Mouse (Mus musculus): ENCODE results near the gene Sema4c. TPM values are rescaled to one million over a fixed set of nuclear protein-coding genes. Genes with fewer than 3 reads are reported as not detected.

Sema4c gene
- polyA plus RNA-seq, 1 experiment: 30.7 TPM

DNA sequence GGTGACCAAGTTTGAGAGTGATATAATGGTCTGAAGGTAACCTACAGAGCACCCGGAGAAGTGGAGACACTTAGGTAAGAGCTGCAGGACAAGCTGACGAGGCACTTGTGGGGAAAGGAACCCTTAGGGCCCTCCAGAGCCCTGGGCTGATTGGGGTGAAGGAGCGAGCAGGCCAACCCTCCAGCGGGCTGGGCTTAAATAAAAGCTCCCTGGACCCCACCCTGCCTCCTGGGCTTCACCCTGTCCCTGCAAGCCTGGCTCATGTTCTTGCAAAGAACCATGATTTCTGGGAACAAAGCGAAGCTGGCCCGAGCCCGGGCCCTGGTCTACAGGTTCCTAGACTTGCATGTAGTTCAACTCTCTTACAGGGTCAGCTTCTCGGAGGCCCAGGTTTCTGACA, 15.4 kb upstream of the Sema4c start:
- no peaks in the 10 kb centered on the region for H3K79me2 ChIP-seq (ENCODE audit: control insufficient read depth, insufficient read depth)
- H3K4me2 ChIP-seq (ENCODE audit: low read depth): no peak overlapping the region
- TF ChIP-seq MAX (IDR thresholded peaks at IDR 0.05; ENCODE audit: low read depth) (no peak), E2F4 (IDR thresholded peaks at IDR 0.05; ENCODE audit: insufficient read depth) (no peak), POLR2AphosphoS2 (IDR thresholded peaks at IDR 0.05; ENCODE audit: insufficient read length, low read depth) (no peak), MYOG (IDR thresholded peaks at IDR 0.05; ENCODE audit: control insufficient read depth in 1 of 3, insufficient read depth in 1 of 3, insufficient read length in 2 of 3, low read depth in 2 of 3) (no peak), CEBPB (IDR thresholded peaks at IDR 0.05; ENCODE audit: insufficient read depth, poor library complexity, severe bottlenecking) (no peak), USF1 (IDR thresholded peaks at IDR 0.05; ENCODE audit: low read depth) (no peak), MYOD1 (IDR thresholded peaks at IDR 0.05; ENCODE audit: control insufficient read depth in 1 of 3, insufficient read length in 2 of 3, low read depth in 2 of 3) (no peak), TCF12 (IDR thresholded peaks at IDR 0.05; ENCODE audit: insufficient read depth, poor library complexity, severe bottlenecking) (no peak), POLR2A (IDR thresholded peaks at IDR 0.05; ENCODE audit: insufficient read length, low read depth) (no peak), SRF (IDR thresholded peaks at IDR 0.05; ENCODE audit: control insufficient read depth, insufficient read length, low read depth) (no peak)
- no peak overlapping the region for H3ac ChIP-seq (ENCODE audit: control insufficient read depth, insufficient read length)
- no peaks in the 10 kb centered on the region for H3K36me3 ChIP-seq (ENCODE audit: control insufficient read depth, insufficient read depth)
- no peak overlapping the region for H3K4me3 ChIP-seq
- no peaks in the 10 kb centered on the region for H3K27me3 ChIP-seq (ENCODE audit: control insufficient read depth, insufficient read depth, insufficient read length)

- Histone ChIP-seq H3ac (ENCODE audit: control insufficient read depth, insufficient read length) (no peak overlapping the region), H3K4me3 (no peak overlapping the region), H3K36me3 (ENCODE audit: control insufficient read depth, insufficient read depth) (no peaks in the 10 kb centered on the region), H3K27me3 (ENCODE audit: control insufficient read depth, insufficient read depth, insufficient read length) (no peaks in the 10 kb centered on the region), H3K79me2 (ENCODE audit: control insufficient read depth, insufficient read depth) (no peaks in the 10 kb centered on the region), H3K4me2 (ENCODE audit: low read depth) (no peak overlapping the region)
- TF ChIP-seq POLR2AphosphoS2 (IDR thresholded peaks at IDR 0.05; ENCODE audit: insufficient read length, low read depth) (no peak), CEBPB (IDR thresholded peaks at IDR 0.05; ENCODE audit: insufficient read depth, poor library complexity, severe bottlenecking) (no peak), TCF12 (IDR thresholded peaks at IDR 0.05; ENCODE audit: insufficient read depth, poor library complexity, severe bottlenecking) (no peak), USF1 (IDR thresholded peaks at IDR 0.05; ENCODE audit: low read depth) (no peak), SRF (IDR thresholded peaks at IDR 0.05; ENCODE audit: control insufficient read depth, insufficient read length, low read depth) (no peak), POLR2A (IDR thresholded peaks at IDR 0.05; ENCODE audit: insufficient read length, low read depth) (no peak), REST (IDR thresholded peaks at IDR 0.05; ENCODE audit: insufficient read depth, insufficient read length) (no peak)
These were observed 14.6 kb upstream of the Sema4c start for GRCm38 (mm10) chr1:36572709-36573108.

GRCm38 (mm10) chr1:36572140-36572700, 14.1 kb upstream of the Sema4c start:
- TF ChIP-seq MYOG (IDR thresholded peaks at IDR 0.05; ENCODE audit: control insufficient read depth in 1 of 3, insufficient read depth in 1 of 3, insufficient read length in 2 of 3, low read depth in 2 of 3) (peak in 1 of 3 experiments; percentile 72), MYOD1 (IDR thresholded peaks at IDR 0.05; ENCODE audit: control insufficient read depth in 1 of 3, insufficient read length in 2 of 3, low read depth in 2 of 3) (peak in 2 of 3 experiments; percentile 54 to 73), USF1 (IDR thresholded peaks at IDR 0.05; ENCODE audit: low read depth) (peak; percentile 59), MAX (IDR thresholded peaks at IDR 0.05; ENCODE audit: low read depth) (no peak)
- Histone ChIP-seq H3ac (ENCODE audit: control insufficient read depth, insufficient read length) (no peak overlapping the region), H3K79me2 (ENCODE audit: control insufficient read depth, insufficient read depth) (no peaks in the 10 kb centered on the region), H3K27me3 (ENCODE audit: control insufficient read depth, insufficient read depth, insufficient read length) (no peaks in the 10 kb centered on the region), H3K4me2 (ENCODE audit: low read depth) (peak overlapping the region; percentile 42), H3K36me3 (ENCODE audit: control insufficient read depth, insufficient read depth) (no peaks in the 10 kb centered on the region), H3K4me3 (no peak overlapping the region)

DNA sequence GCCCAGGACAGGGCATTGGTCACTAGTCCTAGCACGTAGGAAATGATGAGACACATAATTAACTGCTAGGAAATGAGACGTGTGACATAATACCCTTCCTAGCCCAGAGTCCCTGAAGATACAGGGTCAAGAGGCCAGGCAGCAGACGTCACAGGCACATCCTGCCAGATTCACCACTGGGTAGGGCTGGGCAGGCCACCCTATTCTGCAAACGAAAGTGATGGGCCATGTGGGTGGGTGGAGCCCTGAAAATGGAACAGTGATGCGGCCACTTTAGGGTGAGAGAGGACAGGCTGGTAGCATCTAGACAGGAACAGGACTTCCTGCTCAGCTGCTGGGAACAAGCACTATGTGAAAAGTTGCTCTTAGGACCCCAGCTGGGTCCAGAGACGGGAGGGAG, 13.5 kb upstream of the Sema4c start:
- Histone ChIP-seq H3K4me3 (no peak overlapping the region), H3K4me2 (ENCODE audit: low read depth) (peak overlapping the region; percentile 42), H3K36me3 (ENCODE audit: control insufficient read depth, insufficient read depth) (no peaks in the 10 kb centered on the region), H3K79me2 (ENCODE audit: control insufficient read depth, insufficient read depth) (no peaks in the 10 kb centered on the region), H3ac (ENCODE audit: control insufficient read depth, insufficient read length) (no peak overlapping the region), H3K27me3 (ENCODE audit: control insufficient read depth, insufficient read depth, insufficient read length) (no peaks in the 10 kb centered on the region)
- TF ChIP-seq MYOG (IDR thresholded peaks at IDR 0.05; ENCODE audit: control insufficient read depth in 1 of 3, insufficient read depth in 1 of 3, insufficient read length in 2 of 3, low read depth in 2 of 3): peak in 1 of 3 experiments; percentile 25
- TF ChIP-seq MAX (IDR thresholded peaks at IDR 0.05; ENCODE audit: low read depth): no peak
- no peak for TF ChIP-seq CEBPB (IDR thresholded peaks at IDR 0.05; ENCODE audit: insufficient read depth, poor library complexity, severe bottlenecking)
- no peak for TF ChIP-seq POLR2A (IDR thresholded peaks at IDR 0.05; ENCODE audit: insufficient read length, low read depth)
- no peak for TF ChIP-seq TCF12 (IDR thresholded peaks at IDR 0.05; ENCODE audit: insufficient read depth, poor library complexity, severe bottlenecking)
- TF ChIP-seq E2F4 (IDR thresholded peaks at IDR 0.05; ENCODE audit: insufficient read depth): no peak
- no peak for TF ChIP-seq SRF (IDR thresholded peaks at IDR 0.05; ENCODE audit: control insufficient read depth, insufficient read length, low read depth)
- TF ChIP-seq TCF3 (IDR thresholded peaks at IDR 0.05; ENCODE audit: insufficient read length, low read depth): no peak
- no peak for TF ChIP-seq USF1 (IDR thresholded peaks at IDR 0.05; ENCODE audit: low read depth)
- TF ChIP-seq MYOD1 (IDR thresholded peaks at IDR 0.05; ENCODE audit: control insufficient read depth in 1 of 3, insufficient read length in 2 of 3, low read depth in 2 of 3): no peak
- TF ChIP-seq REST (IDR thresholded peaks at IDR 0.05; ENCODE audit: insufficient read depth, insufficient read length): no peak
- peak; percentile 25 for TF ChIP-seq POLR2AphosphoS2 (IDR thresholded peaks at IDR 0.05; ENCODE audit: insufficient read length, low read depth)

- H3K36me3 ChIP-seq (ENCODE audit: control insufficient read depth, insufficient read depth): no peaks in the 10 kb centered on the region
- H3K4me3 ChIP-seq: no peak overlapping the region
- no peaks in the 10 kb centered on the region for H3K27me3 ChIP-seq (ENCODE audit: control insufficient read depth, insufficient read depth, insufficient read length)
- H3K79me2 ChIP-seq (ENCODE audit: control insufficient read depth, insufficient read depth): no peaks in the 10 kb centered on the region
- H3ac ChIP-seq (ENCODE audit: control insufficient read depth, insufficient read length): no peak overlapping the region
- TF ChIP-seq POLR2AphosphoS2 (IDR thresholded peaks at IDR 0.05; ENCODE audit: insufficient read length, low read depth) (no peak), POLR2A (IDR thresholded peaks at IDR 0.05; ENCODE audit: insufficient read length, low read depth) (no peak), CEBPB (IDR thresholded peaks at IDR 0.05; ENCODE audit: insufficient read depth, poor library complexity, severe bottlenecking) (no peak), MYOD1 (IDR thresholded peaks at IDR 0.05; ENCODE audit: control insufficient read depth in 1 of 3, insufficient read length in 2 of 3, low read depth in 2 of 3) (peak in 1 of 3 experiments; percentile 24), MYOG (IDR thresholded peaks at IDR 0.05; ENCODE audit: control insufficient read depth in 1 of 3, insufficient read depth in 1 of 3, insufficient read length in 2 of 3, low read depth in 2 of 3) (peak in 1 of 3 experiments; percentile 20)
- no peak overlapping the region for H3K4me2 ChIP-seq (ENCODE audit: low read depth)
These were observed 12.2 kb upstream of the Sema4c start for GRCm38 (mm10) chr1:36570320-36570719.

Data from myocyte (in vitro differentiated cells).